Mouse (Mus musculus): ENCODE data around the gene Tomm5.

DNA sequence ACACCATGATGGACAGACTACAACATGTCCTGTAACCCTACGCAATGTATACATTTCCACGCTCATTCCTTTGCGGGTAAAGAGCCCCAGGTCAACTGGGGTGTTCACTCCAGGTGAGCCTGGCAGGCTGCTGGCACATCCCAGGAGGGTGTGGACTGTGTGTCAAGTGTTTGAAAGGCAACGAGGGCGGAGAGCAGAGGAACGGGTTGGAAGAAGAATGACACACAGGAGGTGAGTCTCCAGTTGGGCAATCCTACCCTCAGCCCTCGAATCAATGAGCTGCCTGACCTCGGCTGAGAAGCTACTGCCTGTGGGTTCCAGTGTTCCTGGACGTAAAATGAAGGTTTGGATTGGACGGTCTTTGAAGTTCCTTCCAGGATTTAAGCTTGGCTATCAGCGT lies 13.4 kb upstream of the Tomm5 start:
- TF ChIP-seq CTCF (conservative IDR thresholded peaks at IDR 0.05 in 1 of 2, IDR thresholded peaks at IDR 0.05 in 1 of 2; ENCODE audit: low read depth in 2 of 2, low read length in 2 of 2) (no peak), EP300 (IDR thresholded peaks at IDR 0.05; ENCODE audit: low read length) (no peak), ZMIZ1 (IDR thresholded peaks at IDR 0.05; ENCODE audit: low read depth, low read length) (no peak), USF1 (IDR thresholded peaks at IDR 0.05; ENCODE audit: low read depth, low read length) (no peak), HCFC1 (IDR thresholded peaks at IDR 0.05; ENCODE audit: low read depth, low read length) (no peak), USF2 (conservative IDR thresholded peaks at IDR 0.05; ENCODE audit: low read depth, low read length) (no peak), POLR2A (IDR thresholded peaks at IDR 0.05; ENCODE audit: low read depth, low read length) (no peak), ZKSCAN1 (IDR thresholded peaks at IDR 0.05; ENCODE audit: borderline replicate concordance, low read depth, low read length) (no peak)

Data from CH12.LX (cell line).